23 mouse cellular contexts compared by ENCODE assay signal in genomic region chr17:56973956-56974707, GRCm38 (mm10). TPM values are rescaled to one million over a fixed set of nuclear protein-coding genes. Genes with fewer than 3 reads are reported as not detected.
"Had no signal": no experiment of that assay in that cellular context is flagged by ENCODE, and none has a peak within 500 bp of the region (broad histone marks: within the 10 kb centered on the region; RNA-seq: fewer than 3 reads in every experiment).

No protein-coding gene starts in this region.

- H3K36me3 ChIP-seq: kidney, embryonic 15.5 days; limb, embryonic 12.5 days; lung, embryonic 15.5 days; midbrain, embryonic 10.5 days; neural tube, embryonic 15.5 days had no signal

- H3K9me3 ChIP-seq: kidney, embryonic 15.5 days; limb, embryonic 12.5 days; lung, embryonic 15.5 days; midbrain, embryonic 10.5 days; neural tube, embryonic 15.5 days had no signal

- DNase-seq: kidney, adult 2 months; kidney, postnatal 14 days; midbrain, embryonic 14.5 days; right cerebral cortex, adult 18-20 months; right cerebral cortex, postnatal 25 days; thymus, adult 2 months; thymus, postnatal 36 days had no signal

- H3K27me3 ChIP-seq: lung, embryonic 15.5 days; neural tube, embryonic 15.5 days had no signal

- H3K4me3 ChIP-seq: kidney, embryonic 15.5 days; limb, embryonic 12.5 days; lung, embryonic 15.5 days; midbrain, embryonic 10.5 days; myocyte; neural tube, embryonic 15.5 days had no signal

- H3K27ac ChIP-seq: kidney, embryonic 15.5 days; limb, embryonic 12.5 days; lung, embryonic 15.5 days; midbrain, embryonic 10.5 days; neural tube, embryonic 15.5 days had no signal

- H3K9ac ChIP-seq: kidney, embryonic 15.5 days; limb, embryonic 12.5 days; lung, embryonic 15.5 days; neural tube, embryonic 15.5 days had no signal

- H3K4me1 ChIP-seq: kidney, embryonic 15.5 days; limb, embryonic 12.5 days; lung, embryonic 15.5 days; midbrain, embryonic 10.5 days; neural tube, embryonic 15.5 days had no signal

- H3K4me2 ChIP-seq: kidney, embryonic 15.5 days; limb, embryonic 12.5 days; lung, embryonic 15.5 days; neural tube, embryonic 15.5 days had no signal

RNA-seq across cellular contexts. Expression of gene Acer1, which starts 7.8 kb away (rescaled TPM):
- total RNA-seq: layer of hippocampus, adult 8-10 months; layer of hippocampus, postnatal 25 days; left cerebral cortex, postnatal 36 days; liver, adult 2 months; megakaryocyte progenitor cell, adult 5-6 weeks had no signal
- polyA plus RNA-seq: kidney, adult 2 months; kidney, embryonic 15.5 days; limb, embryonic 12.5 days; liver, adult 2 months; liver, embryonic 16.5 days; lung, embryonic 15.5 days; midbrain, embryonic 10.5 days; midbrain, embryonic 14.5 days; myocyte; neural tube, embryonic 11.5 days; neural tube, embryonic 15.5 days had no signal

RNA-seq across cellular contexts. Expression of gene Pspn, which starts 25.7 kb away (rescaled TPM):
- total RNA-seq: layer of hippocampus, postnatal 25 days; left cerebral cortex, postnatal 36 days; liver, adult 2 months; megakaryocyte progenitor cell, adult 5-6 weeks had no signal
- polyA plus RNA-seq: kidney, adult 2 months; large intestine, adult 2 months; limb, embryonic 12.5 days; liver, adult 2 months; liver, embryonic 16.5 days; lung, embryonic 15.5 days; midbrain, embryonic 14.5 days; neural tube, embryonic 11.5 days; small intestine, adult 2 months; stomach, embryonic 16.5 days; thymus, adult 2 months had no signal
